Mouse (Mus musculus) myocyte (in vitro differentiated cells): Measurements from ENCODE around the gene Nr1h5. TPM values are rescaled to one million over a fixed set of nuclear protein-coding genes. Genes with fewer than 3 reads are reported as not detected.
A peak's percentile ranks its signal among the peaks of the same experiment; 100 is the strongest.

Source experiments
- H3K27me3 ChIP-seq: one replicate; pipeline ENCODE4 v1.6.1; 2011; ENCODE audit not compliant: control insufficient read depth, insufficient read depth, insufficient read length
- H3K36me3 ChIP-seq: one replicate; pipeline ENCODE4 v1.6.1; 2011; ENCODE audit not compliant: control insufficient read depth, insufficient read depth
- H3K4me2 ChIP-seq: one replicate; pipeline ENCODE4 v1.6.1; 2011; ENCODE audit warnings: low read depth, control low read depth
- H3K4me3 ChIP-seq: one replicate; pipeline ENCODE4 v1.5.1; 2011; ENCODE audit warnings: mild to moderate bottlenecking, control low read depth, moderate library complexity
- H3K79me2 ChIP-seq: one replicate; pipeline ENCODE4 v1.6.1; 2011; ENCODE audit not compliant: control insufficient read depth, insufficient read depth
- H3ac ChIP-seq: one replicate; pipeline ENCODE4 v1.6.1; 2011; ENCODE audit not compliant: control insufficient read depth, insufficient read length
- CEBPB ChIP-seq: IDR thresholded peaks from 2 replicates; pipeline ENCODE4 v1.6.1; 2011; ENCODE audit warnings: mild to moderate bottlenecking, moderate library complexity; ENCODE audit not compliant: poor library complexity, insufficient read depth, severe bottlenecking
- E2F4 ChIP-seq: IDR thresholded peaks from one replicate; pipeline ENCODE4 v1.6.1; 2011; ENCODE audit warnings: mild to moderate bottlenecking, control low read depth, moderate library complexity; ENCODE audit not compliant: insufficient read depth
- MAX ChIP-seq: IDR thresholded peaks from one replicate; pipeline ENCODE4 v1.6.1; 2011; ENCODE audit warnings: low read depth, mild to moderate bottlenecking, control low read depth
- MYOD1 ChIP-seq, 3 experiments: IDR thresholded peaks; one replicate each; pipeline ENCODE4 v1.6.1; 2011; ENCODE audit warnings: control low read depth in 2 of 3, low read depth in 2 of 3, mild to moderate bottlenecking in 2 of 3, moderate library complexity in 1 of 3; ENCODE audit not compliant: insufficient read length in 2 of 3, control insufficient read depth in 1 of 3
- MYOG ChIP-seq, 3 experiments: IDR thresholded peaks; one replicate each; pipeline ENCODE4 v1.6.1; 2011; ENCODE audit warnings: control low read depth in 2 of 3, low read depth in 2 of 3, mild to moderate bottlenecking in 2 of 3; ENCODE audit not compliant: insufficient read length in 2 of 3, control insufficient read depth in 1 of 3, insufficient read depth in 1 of 3
- POLR2A ChIP-seq: IDR thresholded peaks from one replicate; pipeline ENCODE4 v1.6.1; 2011; ENCODE audit warnings: low read depth, mild to moderate bottlenecking, control low read depth, moderate library complexity; ENCODE audit not compliant: insufficient read length
- POLR2AphosphoS2 ChIP-seq: IDR thresholded peaks from one replicate; pipeline ENCODE4 v1.6.1; 2011; ENCODE audit warnings: low read depth, control low read depth; ENCODE audit not compliant: insufficient read length
- REST ChIP-seq: IDR thresholded peaks from one replicate; pipeline ENCODE4 v1.6.1; 2011; ENCODE audit warnings: mild to moderate bottlenecking, control low read depth, moderate library complexity; ENCODE audit not compliant: insufficient read depth, insufficient read length
- SRF ChIP-seq: IDR thresholded peaks from one replicate; pipeline ENCODE4 v1.6.1; 2011; ENCODE audit warnings: low read depth; ENCODE audit not compliant: control insufficient read depth, insufficient read length
- TCF12 ChIP-seq: IDR thresholded peaks from one replicate; pipeline ENCODE4 v1.6.1; 2011; ENCODE audit warnings: mild to moderate bottlenecking, control low read depth; ENCODE audit not compliant: poor library complexity, insufficient read depth, severe bottlenecking
- TCF3 ChIP-seq: IDR thresholded peaks from one replicate; pipeline ENCODE4 v1.6.1; 2011; ENCODE audit warnings: low read depth, control low read depth; ENCODE audit not compliant: insufficient read length
- USF1 ChIP-seq: IDR thresholded peaks from one replicate; pipeline ENCODE4 v1.6.1; 2011; ENCODE audit warnings: low read depth, mild to moderate bottlenecking, control low read depth, moderate library complexity
- polyA plus RNA-seq: library from polyadenylated mRNA; unstranded; fragments of >200 nt; fragmentation: generic; extraction: Trizol; gene quantifications from one replicate; pipeline ENCODE4 v1.2.1, GENCODE M21; 2012; ENCODE audit warnings: missing spikeins

Gene Nr1h5
- polyA plus RNA-seq, 1 experiment = 0.17 TPM

- TF ChIP-seq MYOG (IDR thresholded peaks at IDR 0.05; ENCODE audit: control insufficient read depth in 1 of 3, insufficient read depth in 1 of 3, insufficient read length in 2 of 3, low read depth in 2 of 3) = no peak
- no peak for TF ChIP-seq E2F4
- TF ChIP-seq CEBPB = no peak
- no peak for TF ChIP-seq POLR2A
- no peak for TF ChIP-seq MYOD1 (IDR thresholded peaks at IDR 0.05; ENCODE audit: control insufficient read depth in 1 of 3, insufficient read length in 2 of 3, low read depth in 2 of 3)
- no peak for TF ChIP-seq REST
- no peak for TF ChIP-seq USF1
- TF ChIP-seq MAX = no peak
- no peak for TF ChIP-seq POLR2AphosphoS2
- TF ChIP-seq TCF3 = no peak
- TF ChIP-seq TCF12 = no peak
- TF ChIP-seq SRF = no peak
- no peak overlapping the region for H3K4me2 ChIP-seq
- H3K4me3 ChIP-seq = no peak overlapping the region
- H3K36me3 ChIP-seq = no peaks in the 10 kb centered on the region
- no peak overlapping the region for H3ac ChIP-seq
- no peaks in the 10 kb centered on the region for H3K27me3 ChIP-seq
- H3K79me2 ChIP-seq = no peaks in the 10 kb centered on the region
Measured at GRCm38 (mm10) chr3:102976906-102977305, 13.0 kb upstream of the Nr1h5 start.

GRCm38 (mm10) chr3:102970508-102970907, 6.6 kb upstream of the Nr1h5 start:
- no peaks in the 10 kb centered on the region for H3K36me3 ChIP-seq
- no peak overlapping the region for H3ac ChIP-seq
- H3K4me2 ChIP-seq = peak overlapping the region; percentile 44
- no peaks in the 10 kb centered on the region for H3K79me2 ChIP-seq
- H3K27me3 ChIP-seq = no peaks in the 10 kb centered on the region
- no peak overlapping the region for H3K4me3 ChIP-seq
- TF ChIP-seq POLR2A (no peak), SRF (no peak), CEBPB (no peak), MYOG (IDR thresholded peaks at IDR 0.05; ENCODE audit: control insufficient read depth in 1 of 3, insufficient read depth in 1 of 3, insufficient read length in 2 of 3, low read depth in 2 of 3) (no peak)

GRCm38 (mm10) chr3:102970067-102970466, 6.1 kb upstream of the Nr1h5 start:
- Histone ChIP-seq H3K79me2 (no peaks in the 10 kb centered on the region), H3K36me3 (no peaks in the 10 kb centered on the region), H3K4me3 (no peak overlapping the region), H3K4me2 (peak overlapping the region; percentile 44), H3K27me3 (no peaks in the 10 kb centered on the region), H3ac (no peak overlapping the region)
- TF ChIP-seq TCF3 = no peak
- peak in 1 of 3 experiments; percentile 64 for TF ChIP-seq MYOD1 (IDR thresholded peaks at IDR 0.05; ENCODE audit: control insufficient read depth in 1 of 3, insufficient read length in 2 of 3, low read depth in 2 of 3)
- no peak for TF ChIP-seq E2F4
- TF ChIP-seq MYOG (IDR thresholded peaks at IDR 0.05; ENCODE audit: control insufficient read depth in 1 of 3, insufficient read depth in 1 of 3, insufficient read length in 2 of 3, low read depth in 2 of 3) = peak in 1 of 3 experiments; percentile 23
- TF ChIP-seq TCF12 = no peak

DNA sequence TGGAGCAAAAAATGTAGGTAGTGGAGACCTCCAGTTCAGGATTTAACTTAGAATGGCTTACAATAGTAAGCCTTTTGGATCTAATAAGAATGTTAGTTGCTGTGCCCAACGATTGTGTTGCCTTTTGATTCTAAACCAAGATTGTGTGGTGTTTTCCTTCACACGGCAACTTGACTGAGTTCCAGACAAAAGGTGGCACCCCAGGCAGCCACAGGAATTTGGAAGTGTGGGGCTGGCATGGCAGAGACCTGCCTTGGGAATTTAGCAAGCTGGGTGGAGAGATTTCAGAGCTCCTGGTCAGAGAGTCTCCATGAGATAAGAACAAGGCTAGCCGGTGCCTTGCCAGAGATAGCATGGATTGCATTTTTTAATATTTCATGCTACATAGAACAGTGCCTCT, 8.3 kb downstream of the Nr1h5 start:
- TF ChIP-seq USF1 = no peak
- no peak for TF ChIP-seq MAX
- TF ChIP-seq CEBPB = no peak
- TF ChIP-seq SRF = no peak
- peak in 1 of 3 experiments; percentile 40 for TF ChIP-seq MYOG (IDR thresholded peaks at IDR 0.05; ENCODE audit: control insufficient read depth in 1 of 3, insufficient read depth in 1 of 3, insufficient read length in 2 of 3, low read depth in 2 of 3)
- TF ChIP-seq E2F4 = no peak
- H3ac ChIP-seq = no peak overlapping the region
- peak overlapping the region; percentile 44 for H3K4me2 ChIP-seq
- H3K4me3 ChIP-seq = no peak overlapping the region
- H3K27me3 ChIP-seq = no peaks in the 10 kb centered on the region
- H3K79me2 ChIP-seq = no peaks in the 10 kb centered on the region
- H3K36me3 ChIP-seq = no peaks in the 10 kb centered on the region

- Histone ChIP-seq H3K79me2 (no peaks in the 10 kb centered on the region), H3K4me2 (peak overlapping the region; percentile 44), H3K4me3 (no peak overlapping the region), H3ac (no peak overlapping the region), H3K36me3 (no peaks in the 10 kb centered on the region), H3K27me3 (no peaks in the 10 kb centered on the region)
- TF ChIP-seq SRF (no peak), TCF3 (peak; percentile 31), TCF12 (peak; percentile 43), POLR2AphosphoS2 (no peak), REST (no peak), CEBPB (0 out of 2 replicates have a peak, but pooled peaks have one; percentile 22), POLR2A (no peak), E2F4 (no peak), MYOD1 (IDR thresholded peaks at IDR 0.05; ENCODE audit: control insufficient read depth in 1 of 3, insufficient read length in 2 of 3, low read depth in 2 of 3) (peak; percentile 48 to 78 (median 76)), MAX (no peak), MYOG (IDR thresholded peaks at IDR 0.05; ENCODE audit: control insufficient read depth in 1 of 3, insufficient read depth in 1 of 3, insufficient read length in 2 of 3, low read depth in 2 of 3) (peak in 2 of 3 experiments; percentile 50 to 67), USF1 (no peak)
Measured at GRCm38 (mm10) chr3:102955143-102955542, 8.8 kb downstream of the Nr1h5 start.
